Mouse (Mus musculus) liver, postnatal 0 days (tissue): ENCODE results near the gene Kat8. TPM values are rescaled to one million over a fixed set of nuclear protein-coding genes. Genes with fewer than 3 reads are reported as not detected.

ENCODE experiments used
- ATAC-seq: fragments of 200-750 bp; cut with Nextera tagmentation; 2 replicates; pipeline ENCODE4 v1.8.0; 2017; ENCODE audit warnings: mild to moderate bottlenecking, moderate library complexity
- DNase-seq: peaks from one replicate; pipeline ENCODE4 v3.0.0-alpha.2; 2016
- H3K27ac ChIP-seq: fragments of 300-500 bp; sonication (generic); 2 replicates; pipeline ENCODE4 v1.5.1; 2014; ENCODE audit warnings: antibody characterized with exemption, moderate library complexity, mild to moderate bottlenecking, low read depth
- H3K27me3 ChIP-seq: fragments of 300-500 bp; sonication (generic); 2 replicates; pipeline ENCODE4 v1.6.1; 2014; ENCODE audit warnings: low read length, control low read depth, mixed read lengths; ENCODE audit not compliant: insufficient read depth
- H3K36me3 ChIP-seq: fragments of 300-500 bp; sonication (generic); replicated peaks from 2 replicates; pipeline ENCODE4 v1.6.1; 2014; ENCODE audit warnings: mild to moderate bottlenecking, control low read depth, low read length, moderate library complexity, mixed read lengths; ENCODE audit not compliant: insufficient read depth
- H3K4me1 ChIP-seq: fragments of 300-500 bp; sonication (generic); 2 replicates; pipeline ENCODE4 v1.6.1; 2014; ENCODE audit warnings: antibody characterized with exemption, mild to moderate bottlenecking, control low read depth; ENCODE audit not compliant: insufficient read depth
- H3K4me2 ChIP-seq: fragments of 300-500 bp; sonication (generic); 2 replicates; pipeline ENCODE4 v1.6.1; 2014; ENCODE audit warnings: low read depth, mild to moderate bottlenecking, low read length, moderate library complexity, mixed read lengths
- H3K4me3 ChIP-seq: fragments of 300-500 bp; sonication (generic); 2 replicates; pipeline ENCODE4 v1.5.1; 2014; ENCODE audit warnings: low read depth, low read length
- H3K9ac ChIP-seq: fragments of 300-500 bp; sonication (generic); replicated peaks from 2 replicates; pipeline ENCODE4 v1.6.1; 2014; ENCODE audit warnings: mild to moderate bottlenecking, moderate library complexity
- H3K9me3 ChIP-seq: fragments of 300-500 bp; sonication (generic); 2 replicates; pipeline ENCODE4 v1.6.1; 2016; ENCODE audit warnings: mild to moderate bottlenecking, control low read depth, low read length, mixed read lengths
- CTCF ChIP-seq: sonication (generic); IDR thresholded peaks from 2 replicates; pipeline ENCODE4 v1.5.1; 2016; ENCODE audit warnings: antibody characterized with exemption, low read depth
- EP300 ChIP-seq: IDR thresholded peaks from 2 replicates; pipeline ENCODE4 v1.6.1; 2016; ENCODE audit warnings: antibody characterized with exemption, low read depth, mild to moderate bottlenecking
- WGBS: fragments of 180-500 bp; shearing (Covaris S2); extraction: QIAGEN DNeasy Blood & Tissue Kit; methylation state at CpG from one replicate; pipeline ENCODE4 v1.1.7; 2014; ENCODE audit not compliant: insufficient replicate concordance; 5-methylcytosine and 5-hydroxymethylcytosine counted together
- polyA plus RNA-seq: library from polyadenylated mRNA; unstranded; fragments of >200 nt; fragmentation: Nextera tagmentation; extraction: Ambion mirVana; gene quantifications from 2 replicates; pipeline ENCODE4 v1.2.1, GENCODE M21; 2015

Gene Kat8
- polyA plus RNA-seq, 1 experiment from 2014 or later: 13.2 TPM

DNA sequence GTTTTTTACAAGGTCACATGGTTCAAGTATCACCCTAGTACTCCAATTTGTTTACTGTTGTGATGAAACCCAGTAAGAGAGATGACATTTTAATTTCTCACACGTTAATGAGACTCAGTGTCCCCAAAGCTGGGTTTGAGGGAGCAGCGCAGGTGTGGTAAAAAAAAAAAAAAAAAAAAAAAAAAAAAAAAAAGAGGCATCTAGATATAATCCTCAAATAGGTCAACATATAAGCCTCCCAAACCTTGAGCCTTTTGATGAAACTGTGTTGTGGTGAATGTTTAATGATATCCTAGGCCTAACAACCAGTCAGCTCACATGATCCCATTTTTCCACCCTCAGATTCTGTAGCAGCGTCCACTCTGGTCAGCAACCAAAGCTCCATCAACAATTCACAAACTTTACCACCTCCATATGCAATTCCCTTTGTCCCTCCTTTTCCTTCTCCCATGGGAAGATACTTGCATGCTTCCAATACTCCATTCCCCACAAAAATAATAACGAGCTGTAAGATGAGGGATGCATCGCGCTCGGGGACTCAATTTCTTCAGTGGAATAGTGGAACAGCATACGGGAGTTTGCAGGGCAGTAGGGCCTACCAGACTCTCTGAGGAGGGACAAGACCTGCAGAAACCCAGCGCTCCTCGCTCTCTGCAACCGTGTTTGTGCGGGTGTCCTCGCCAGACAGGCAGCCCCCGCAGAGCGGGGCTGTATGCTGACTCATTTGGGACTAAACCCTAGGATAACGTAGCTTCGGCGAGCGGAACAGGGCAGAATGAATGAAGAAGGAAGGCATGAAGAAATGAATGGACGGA lies 37.3 kb upstream of the Kat8 start:
- Histone ChIP-seq H3K36me3 (peaks cover 19% of the 10 kb centered on the region), H3K4me3 (peak overlapping the region; percentile 99), H3K9ac (peak overlapping the region; percentile 95), H3K4me2 (peak overlapping the region; percentile 98), H3K27me3 (no peaks in the 10 kb centered on the region), H3K4me1 (peaks cover 28% of the 10 kb centered on the region), H3K27ac (peak overlapping the region; percentile 97), H3K9me3 (no peaks in the 10 kb centered on the region; the same call in 1 of the 2 replicates)
- TF ChIP-seq CTCF (no peak), EP300 (no peak)
- ATAC-seq (peak; percentile 6; the same call in 1 of the 2 replicates), DNase-seq (no peak)
- WGBS: 3% methylated on average over 20 of the region's 20 CpGs

DNA sequence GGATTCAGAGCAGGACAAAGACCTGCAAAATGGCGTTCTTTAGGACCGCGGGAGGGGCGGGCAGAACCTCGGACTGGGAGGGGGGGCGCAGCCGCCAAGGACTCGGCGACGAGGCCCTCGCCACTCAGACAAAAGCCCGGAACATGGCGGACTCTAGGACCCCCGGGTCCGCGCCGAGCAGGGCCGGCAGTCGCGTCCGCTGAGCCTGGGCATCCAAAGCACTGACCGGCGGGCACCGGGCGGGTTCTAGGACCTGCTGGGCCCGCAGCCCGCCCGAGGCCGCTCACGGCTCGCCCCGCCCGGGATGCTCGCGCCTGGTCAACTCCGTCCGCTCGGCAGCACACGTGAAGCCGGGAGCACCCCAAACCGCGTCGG lies 36.7 kb upstream of the Kat8 start:
- ATAC-seq (peak; percentile 77), DNase-seq (peak; percentile 91)
- peak overlapping the region; percentile 95 for H3K9ac ChIP-seq
- peak overlapping the region; percentile 99 for H3K4me3 ChIP-seq
- H3K36me3 ChIP-seq: peaks cover 25% of the 10 kb centered on the region
- under 1% methylated on average over 40 of the region's 43 CpGs for WGBS
- peak overlapping the region; percentile 97 for H3K27ac ChIP-seq
- H3K4me2 ChIP-seq: peak overlapping the region; percentile 98
- H3K4me1 ChIP-seq: peaks cover 28% of the 10 kb centered on the region
- no peaks in the 10 kb centered on the region for H3K27me3 ChIP-seq
- TF ChIP-seq EP300 (0 out of 2 replicates have a peak, but pooled peaks have one; percentile 9), CTCF (no peak)
- H3K9me3 ChIP-seq: no peaks in the 10 kb centered on the region; the same call in 1 of the 2 replicates

DNA sequence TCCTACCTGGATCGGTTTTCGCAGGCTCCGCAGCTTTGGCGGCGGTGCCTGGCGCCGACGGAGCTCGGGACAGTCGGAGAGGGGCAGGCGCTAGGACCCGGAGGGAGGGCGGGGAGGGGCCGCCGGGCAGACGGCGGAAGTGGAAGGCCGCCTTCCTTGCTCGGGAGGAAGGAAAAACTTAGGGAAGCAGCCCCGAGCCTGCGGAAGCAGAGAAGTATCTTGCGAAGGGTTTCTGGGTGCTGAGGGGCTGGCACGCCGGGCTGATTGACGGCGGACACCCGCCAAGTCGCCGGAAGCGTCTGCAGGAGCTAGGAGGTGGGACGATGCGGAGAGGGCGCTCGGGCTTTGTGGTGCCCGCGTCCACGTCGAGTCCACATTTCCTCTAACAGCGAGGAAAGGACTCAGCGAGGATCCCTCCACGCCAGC lies 36.3 kb upstream of the Kat8 start, which contains the start of gene Zfp646:
Gene Zfp646, plus strand, starts transcription at position 181 of the 426 bp plus-strand sequence.
- Histone ChIP-seq H3K27ac (peak within 1 kb of the TSS; percentile 97), H3K27me3 (no peaks in the 10 kb centered on the region), H3K4me3 (peak within 1 kb of the TSS; percentile 99), H3K4me2 (peak within 1 kb of the TSS; percentile 98), H3K4me1 (peaks cover 28% of the 10 kb centered on the region), H3K9ac (peak within 1 kb of the TSS; percentile 95), H3K36me3 (peaks cover 30% of the 10 kb centered on the region), H3K9me3 (no peaks in the 10 kb centered on the region; the same call in 1 of the 2 replicates)
- ATAC-seq (peak; percentile 84), DNase-seq (peak; percentile 93)
- under 1% methylated on average over 37 of the region's 41 CpGs for WGBS
- TF ChIP-seq CTCF (no peak), EP300 (no peak)

DNA sequence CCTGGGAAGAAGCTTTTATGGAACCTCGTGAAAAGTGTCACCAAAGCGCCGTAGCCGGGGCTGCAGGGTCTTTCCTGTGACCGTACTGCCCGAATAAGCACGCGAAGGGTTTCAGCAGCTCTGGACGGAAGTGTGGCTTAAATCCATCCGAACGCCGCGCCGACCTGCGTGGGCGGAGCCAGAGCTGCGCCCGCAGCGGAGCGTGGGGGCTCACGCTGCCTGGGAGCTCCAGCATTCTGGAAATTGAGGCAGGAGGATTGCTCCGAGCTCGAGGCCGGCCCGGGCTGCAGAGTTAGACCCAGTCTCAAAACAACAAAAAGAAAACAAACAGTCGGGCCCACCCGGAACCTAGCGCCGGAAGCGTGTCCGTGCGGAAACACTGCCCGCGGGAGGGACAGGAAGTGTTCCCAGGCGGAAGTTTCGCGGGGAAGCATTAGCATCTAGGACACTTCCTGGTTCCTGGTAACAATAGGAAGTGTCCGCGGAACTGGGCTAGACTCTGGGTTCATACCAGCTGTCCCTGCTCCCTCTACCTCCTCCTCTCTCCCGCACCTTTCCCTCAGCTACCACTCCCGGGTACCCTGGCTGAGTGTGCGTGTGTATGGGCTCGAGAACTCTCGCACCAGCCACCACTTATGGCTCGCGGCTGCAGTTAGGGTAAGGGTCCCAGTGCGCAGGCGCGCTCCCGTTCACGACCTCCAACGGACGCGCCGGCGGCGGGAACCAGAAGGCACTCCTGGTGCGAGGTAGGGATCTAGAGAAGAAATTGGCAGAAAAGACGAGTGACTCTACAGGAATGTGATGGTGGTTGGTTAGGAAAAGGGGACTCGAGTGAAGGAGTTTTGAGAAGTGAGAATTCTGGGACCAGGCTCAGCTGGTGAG lies 35.6 kb upstream of the Kat8 start, which contains the start of gene Zfp668:
Gene Zfp668, minus strand, starts transcription at position 362 of the 882 bp plus-strand sequence.
- peak; percentile 94 for DNase-seq
- under 1% methylated on average over 60 of the region's 60 CpGs for WGBS
- H3K27me3 ChIP-seq: no peaks in the 10 kb centered on the region
- peak within 1 kb of the TSS; percentile 95 for H3K9ac ChIP-seq
- peak within 1 kb of the TSS; percentile 98 for H3K4me2 ChIP-seq
- peak within 1 kb of the TSS; percentile 97 for H3K27ac ChIP-seq
- TF ChIP-seq EP300 (peak; percentile 66; the same call in 1 of the 2 replicates), CTCF (no peak)
- H3K36me3 ChIP-seq: peaks cover 36% of the 10 kb centered on the region
- peak within 1 kb of the TSS; percentile 99 for H3K4me3 ChIP-seq
- H3K4me1 ChIP-seq: peaks cover 26% of the 10 kb centered on the region
- no peaks in the 10 kb centered on the region; the same call in 1 of the 2 replicates for H3K9me3 ChIP-seq
- ATAC-seq: peak; percentile 76

DNA sequence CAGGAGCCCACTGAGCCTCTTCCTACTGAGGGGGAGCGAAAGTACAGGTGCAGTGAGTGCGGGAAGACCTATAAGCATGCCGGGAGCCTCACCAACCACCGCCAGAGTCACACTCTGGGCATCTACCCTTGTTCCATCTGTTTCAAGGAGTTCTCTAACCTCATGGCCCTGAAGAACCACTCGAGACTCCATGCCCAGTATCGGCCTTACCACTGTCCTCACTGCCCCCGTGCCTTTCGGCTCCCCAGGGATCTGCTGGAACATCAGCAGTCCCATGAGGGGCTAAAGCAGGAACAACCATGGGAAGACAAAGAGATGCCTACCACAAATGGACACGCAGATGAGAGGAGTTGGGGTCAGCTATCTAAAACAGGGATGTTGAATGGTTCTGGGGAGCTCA lies 33.0 kb upstream of the Kat8 start:
- no peak for DNase-seq
- Histone ChIP-seq H3K27me3 (no peaks in the 10 kb centered on the region), H3K9ac (no peak overlapping the region), H3K4me3 (no peak overlapping the region), H3K4me1 (peaks cover 23% of the 10 kb centered on the region), H3K36me3 (peaks cover 59% of the 10 kb centered on the region), H3K4me2 (no peak overlapping the region), H3K9me3 (no peaks in the 10 kb centered on the region; the same call in 1 of the 2 replicates), H3K27ac (no peak overlapping the region)
- ATAC-seq: no peak
- 97% methylated on average over 9 of the region's 9 CpGs for WGBS
- TF ChIP-seq EP300 (no peak), CTCF (no peak)

DNA sequence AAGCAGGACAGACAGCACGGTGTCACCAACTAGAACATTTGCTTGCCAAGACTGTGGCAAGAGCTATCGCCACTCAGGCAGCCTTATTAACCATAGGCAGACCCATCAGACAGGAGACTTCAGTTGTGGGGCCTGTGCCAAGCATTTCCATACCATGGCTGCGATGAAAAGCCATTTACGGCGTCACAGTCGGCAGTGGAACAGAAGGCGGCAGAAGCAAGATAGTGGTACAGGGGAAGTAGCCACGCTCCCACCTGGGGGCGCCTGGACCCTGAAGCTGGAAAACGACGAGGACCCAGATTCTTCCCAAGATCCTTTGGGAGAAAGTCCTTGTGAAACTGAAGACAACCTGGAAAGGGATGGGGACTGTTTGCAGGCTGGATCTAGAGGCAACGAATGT lies 31.9 kb upstream of the Kat8 start:
- DNase-seq: no peak
- H3K9me3 ChIP-seq: no peaks in the 10 kb centered on the region; the same call in 1 of the 2 replicates

More for the DNA sequence above, 31.9 kb upstream of the Kat8 start:
- WGBS: 86% methylated on average over 12 of the region's 12 CpGs
- Histone ChIP-seq H3K4me3 (no peak overlapping the region), H3K27ac (no peak overlapping the region), H3K4me1 (peaks cover 13% of the 10 kb centered on the region), H3K9ac (no peak overlapping the region), H3K36me3 (peaks cover 67% of the 10 kb centered on the region), H3K4me2 (no peak overlapping the region), H3K27me3 (no peaks in the 10 kb centered on the region)
- ATAC-seq: no peak
- TF ChIP-seq EP300 (no peak), CTCF (no peak)
